Mouse (Mus musculus): ENCODE data around the gene Efnb2.
A peak's percentile ranks its signal among the peaks of the same experiment; 100 is the strongest.

Gene Efnb2

GRCm38 (mm10) chr8:8661103-8661758, at the start of gene Efnb2:
Gene Efnb2, minus strand, starts transcription at chr8:8661242.
- peak; percentile 91 for DNase-seq (ENCODE audit: low spot score)

GRCm38 (mm10) chr8:8704813-8705212, 43.8 kb upstream of the Efnb2 start:
- DNase-seq (ENCODE audit: low spot score): no peak

GRCm38 (mm10) chr8:8703668-8704067, 42.6 kb upstream of the Efnb2 start:
- no peak for DNase-seq (ENCODE audit: low spot score)

DNA sequence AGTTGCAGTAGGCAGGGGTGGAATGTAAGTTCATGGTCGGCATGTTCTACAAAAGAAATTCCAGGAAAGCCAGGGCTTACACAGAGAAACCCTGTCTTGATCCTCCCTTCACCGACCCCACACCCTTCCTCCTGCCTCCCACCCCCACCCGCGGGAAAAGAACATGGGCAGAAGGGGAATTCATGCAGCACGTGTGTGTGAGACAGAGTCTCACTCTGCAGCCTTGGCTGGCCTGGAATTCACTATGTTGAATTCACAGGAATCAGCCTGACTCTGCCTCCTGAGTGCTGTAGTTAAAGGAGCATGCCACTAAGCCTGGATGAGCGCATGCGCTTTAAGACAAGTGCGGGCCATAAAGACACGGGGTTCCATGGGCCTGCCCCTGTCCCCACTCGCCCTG, 39.8 kb upstream of the Efnb2 start:
- no peak for DNase-seq (ENCODE audit: low spot score)

GRCm38 (mm10) chr8:8700229-8700628, 39.2 kb upstream of the Efnb2 start:
- no peak for DNase-seq (ENCODE audit: low spot score)

DNA sequence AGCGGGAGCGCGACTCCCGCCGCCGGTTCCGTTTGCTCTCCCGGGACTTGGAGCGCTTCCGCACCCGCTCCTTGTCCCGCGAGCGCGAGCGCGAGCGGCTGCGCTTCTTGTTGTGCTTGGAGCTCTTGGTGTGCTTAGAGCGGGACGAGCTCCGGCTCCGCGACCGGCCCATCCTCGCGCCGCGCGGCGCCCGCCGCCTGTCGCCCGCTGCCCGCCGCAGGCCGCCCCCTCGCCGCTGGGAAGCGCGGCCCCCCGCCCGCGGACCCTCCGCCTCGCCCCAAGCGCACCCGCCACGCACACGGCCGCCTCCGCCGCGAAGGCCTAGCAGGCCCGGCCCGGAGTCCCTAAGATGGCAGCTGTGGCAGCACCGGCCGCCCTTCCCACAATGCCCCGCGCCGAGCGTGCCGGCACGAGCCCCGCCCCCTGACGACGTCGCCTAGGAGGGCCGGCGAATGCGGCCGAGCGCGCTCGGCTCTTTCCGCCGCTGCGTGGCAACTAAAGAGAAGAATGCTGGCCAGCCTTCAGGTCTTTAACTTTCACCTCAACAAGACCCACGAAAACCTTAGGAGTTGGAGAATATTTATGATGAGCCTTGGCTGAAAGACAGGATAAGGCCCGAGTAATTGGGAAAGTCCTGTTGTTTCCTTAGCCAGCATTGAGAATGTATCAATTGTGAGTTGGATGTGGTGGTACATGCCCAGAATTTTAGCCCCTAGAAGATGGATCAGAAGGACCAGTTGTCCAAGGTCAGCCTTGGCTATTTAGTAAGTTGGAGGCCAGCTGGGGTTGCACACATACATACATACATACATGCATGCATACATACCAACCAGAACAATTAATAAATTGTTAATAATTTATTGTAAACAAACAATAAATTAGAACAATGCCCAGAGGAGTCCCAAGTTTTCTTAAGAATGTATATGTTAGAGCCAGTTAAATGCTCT, 29.4 kb upstream of the Efnb2 start, which contains the start of gene Arglu1:
Gene Arglu1 (minus strand): TSS at position 376 of the 947 bp plus-strand sequence.
- peak; percentile 94 for DNase-seq (ENCODE audit: low spot score)

DNA sequence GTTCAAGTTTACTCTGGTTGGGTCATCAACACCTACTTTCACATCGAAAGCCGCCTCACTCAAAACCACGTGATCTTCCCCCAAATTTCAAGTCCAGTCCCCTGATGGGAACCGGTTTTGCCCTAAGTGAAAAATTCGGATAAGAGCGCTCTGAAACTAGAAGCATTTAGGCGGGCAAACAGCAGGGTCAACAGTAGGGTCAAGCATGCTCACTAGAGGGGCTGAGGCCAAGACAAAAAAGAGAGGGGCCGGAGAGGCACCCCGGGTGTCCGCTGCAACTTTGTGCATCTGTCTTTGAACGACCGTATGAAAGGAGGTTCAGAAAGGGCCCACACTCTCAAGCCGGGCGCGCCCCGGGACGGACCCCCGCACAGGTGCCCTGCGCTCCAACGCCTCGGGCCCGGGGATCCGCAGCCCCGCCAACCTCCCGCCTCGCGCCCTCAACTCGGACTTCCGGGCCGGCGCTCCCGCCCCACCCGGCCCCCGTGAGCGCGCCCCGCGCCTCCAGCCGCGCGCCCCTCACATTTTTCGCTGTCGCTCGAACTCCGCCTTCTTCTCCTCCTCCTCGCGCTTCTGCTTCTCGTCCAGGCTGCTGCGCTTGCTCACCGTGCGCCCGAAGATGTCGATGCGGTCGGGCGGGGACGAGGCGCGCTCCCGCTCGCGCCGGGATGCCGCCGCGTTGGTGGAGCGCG, 28.6 kb upstream of the Efnb2 start:
- peak; percentile 50 for DNase-seq (ENCODE audit: low spot score)

DNA sequence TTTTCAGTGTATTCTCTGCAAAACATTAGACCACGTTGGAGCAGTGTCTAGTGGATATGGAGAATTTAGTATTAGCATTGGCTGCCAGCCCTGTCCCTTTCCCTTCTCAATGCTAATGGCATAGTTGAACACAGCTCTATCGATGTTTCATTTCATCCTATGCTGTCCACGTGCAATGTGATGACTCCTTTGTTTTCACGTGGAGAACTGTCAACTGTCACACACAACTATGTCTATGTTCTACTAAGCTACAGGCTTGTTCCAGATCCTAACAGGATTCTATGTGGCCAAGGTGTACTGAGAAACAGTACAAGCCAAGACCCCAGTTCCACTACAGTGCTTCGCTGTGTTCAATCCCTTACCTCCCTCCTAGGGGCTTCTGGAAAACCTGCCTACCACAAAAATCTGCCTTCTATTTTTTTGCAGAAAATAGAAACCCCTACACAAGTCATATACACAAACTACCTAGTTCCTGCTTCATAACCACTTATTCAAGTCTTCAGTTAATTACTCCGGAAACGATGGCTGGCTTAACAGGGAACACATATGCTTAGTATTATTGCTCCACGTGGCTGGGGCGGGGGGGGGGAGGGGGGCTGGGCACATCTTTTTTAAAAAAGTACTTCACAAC, 27.9 kb upstream of the Efnb2 start:
- no peak for DNase-seq (ENCODE audit: low spot score)

DNA sequence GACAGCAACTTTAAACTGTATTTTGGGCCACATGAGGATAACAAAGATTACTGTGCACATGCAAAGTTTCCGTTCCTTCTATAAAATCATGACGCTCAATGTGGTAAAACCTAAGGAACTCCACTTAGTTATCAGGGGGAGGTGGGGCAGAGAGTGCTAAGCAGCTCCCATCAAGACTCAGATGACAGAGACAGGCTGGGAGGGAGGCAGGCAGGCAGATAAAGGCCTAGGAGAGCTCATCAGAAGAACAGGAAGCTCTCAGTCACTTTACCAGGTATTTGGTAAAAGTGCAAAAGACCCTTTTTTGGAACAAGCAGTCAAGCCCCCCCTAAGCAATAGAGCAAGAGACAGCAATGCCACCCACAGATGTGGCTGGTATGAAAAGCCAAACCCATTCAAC, 24.5 kb upstream of the Efnb2 start:
- DNase-seq (ENCODE audit: low spot score): no peak

DNA sequence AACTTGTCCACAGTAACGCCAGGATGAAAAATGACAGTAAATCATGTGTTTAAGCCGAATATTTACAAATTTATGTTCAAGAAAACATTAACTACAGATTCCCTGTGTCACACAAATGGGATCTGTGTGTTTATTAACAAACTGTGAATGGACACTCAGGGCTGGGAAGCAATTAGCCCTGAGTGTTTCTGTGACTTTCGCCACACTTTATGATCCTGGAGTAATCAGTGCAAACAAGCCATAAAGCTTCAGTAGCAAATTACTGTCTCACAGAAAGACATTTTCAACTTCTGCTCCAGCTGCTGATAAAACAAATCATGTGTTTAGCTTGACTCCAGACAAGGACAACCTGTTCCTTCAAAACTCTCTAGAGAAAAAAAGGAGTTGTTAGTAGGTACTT, 21.7 kb upstream of the Efnb2 start:
- DNase-seq (ENCODE audit: low spot score): no peak

- DNase-seq (ENCODE audit: low spot score): no peak
These were observed 17.2 kb upstream of the Efnb2 start for GRCm38 (mm10) chr8:8678236-8678635.

DNA sequence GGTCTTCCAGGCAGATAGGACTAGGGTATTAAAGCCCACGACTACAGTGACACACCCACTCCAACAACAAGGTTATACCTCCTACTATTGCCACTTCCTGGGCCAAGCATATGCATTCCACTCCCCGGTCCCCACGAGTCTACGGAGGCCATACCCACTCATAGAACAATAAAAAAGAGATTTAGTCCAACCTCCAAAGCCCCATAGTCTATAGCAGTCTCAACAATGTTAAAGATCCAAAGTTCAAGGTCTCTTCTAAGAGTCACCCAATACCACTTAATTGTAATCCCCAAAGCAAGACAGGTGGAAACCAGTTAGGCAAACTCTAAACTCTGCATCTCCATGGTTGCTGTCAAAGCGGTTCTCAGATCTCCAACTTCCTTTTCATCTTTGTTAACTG, 13.8 kb upstream of the Efnb2 start:
- no peak for DNase-seq (ENCODE audit: low spot score)

- DNase-seq (ENCODE audit: low spot score): peak; percentile 97
These were observed 707 bp upstream of the Efnb2 start for GRCm38 (mm10) chr8:8661759-8662138.

GRCm38 (mm10) chr8:8660307-8661098, 539 bp downstream of the Efnb2 start:
- DNase-seq (ENCODE audit: low spot score): peak; percentile 42

- peak; percentile 63 for DNase-seq (ENCODE audit: low spot score)
These were observed 1.3 kb downstream of the Efnb2 start for GRCm38 (mm10) chr8:8659503-8660306.

DNA sequence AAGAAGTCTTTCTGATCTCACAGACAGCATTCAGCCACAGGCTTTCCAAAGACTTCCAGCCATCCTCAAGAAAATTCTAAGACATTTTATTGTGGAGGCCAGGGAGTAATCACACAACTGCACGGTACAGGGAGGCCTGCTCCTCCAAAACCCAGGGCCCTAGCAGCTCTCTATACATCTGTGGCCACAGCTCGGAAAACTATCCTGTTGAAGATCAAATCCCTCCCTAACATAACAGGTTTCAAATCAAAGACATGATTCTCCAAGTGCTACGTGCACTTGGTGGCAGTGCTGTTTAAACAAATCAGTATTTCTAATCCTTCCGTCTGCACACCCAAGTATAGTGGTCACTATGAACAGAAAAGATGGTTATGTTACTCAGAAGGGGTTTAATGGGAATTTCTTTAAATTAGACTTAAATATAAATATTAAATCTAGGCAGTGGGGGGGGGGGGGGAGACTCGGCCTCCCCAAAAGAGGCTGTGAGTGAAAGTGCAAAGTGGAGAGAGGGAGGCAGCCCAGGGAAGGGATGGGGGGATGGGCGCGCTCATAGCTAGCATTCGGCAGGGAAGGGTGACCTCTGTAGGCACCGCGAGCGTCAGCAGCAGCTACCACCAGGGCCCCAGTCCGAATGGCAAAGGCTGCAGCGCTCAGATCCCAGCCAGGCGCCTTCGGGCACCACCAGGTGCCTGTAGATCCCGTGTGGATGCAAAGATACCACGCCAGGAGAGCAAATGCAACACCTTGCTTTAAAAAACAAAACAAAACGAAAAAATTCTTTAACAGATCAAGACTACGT, 2.4 kb downstream of the Efnb2 start:
- DNase-seq (ENCODE audit: low spot score): peak; percentile 87

DNA sequence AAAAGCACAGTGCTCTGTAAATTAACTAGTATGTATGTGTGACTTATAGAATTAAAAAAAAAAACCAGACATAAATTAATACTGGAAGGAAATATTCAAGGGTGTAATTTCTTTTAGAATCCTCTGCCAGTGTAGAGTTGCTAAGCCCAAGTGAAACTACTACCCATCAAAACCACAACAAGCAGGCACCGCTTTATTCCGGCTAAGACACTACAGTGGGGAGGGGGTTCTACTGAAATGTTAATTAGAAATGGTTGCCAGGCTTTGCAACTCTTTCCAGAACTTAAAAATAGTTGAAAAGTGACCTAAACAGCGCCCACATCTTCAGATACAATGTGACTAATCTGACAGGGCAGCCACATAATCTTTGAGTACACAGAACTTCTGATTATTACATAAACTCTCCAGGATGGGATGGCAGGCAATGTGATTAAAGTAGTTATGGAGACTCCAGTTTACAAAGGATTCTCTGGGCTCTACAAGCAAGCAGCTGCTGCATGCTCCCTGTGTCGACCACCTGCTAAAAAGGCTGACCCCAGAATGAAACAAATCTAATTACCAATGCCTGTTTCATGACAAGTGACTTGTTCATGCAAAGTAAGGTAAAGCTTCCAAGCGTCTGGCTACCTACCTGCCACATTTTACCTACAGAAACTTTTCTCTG, 3.2 kb downstream of the Efnb2 start:
- no peak for DNase-seq (ENCODE audit: low spot score)

DNA sequence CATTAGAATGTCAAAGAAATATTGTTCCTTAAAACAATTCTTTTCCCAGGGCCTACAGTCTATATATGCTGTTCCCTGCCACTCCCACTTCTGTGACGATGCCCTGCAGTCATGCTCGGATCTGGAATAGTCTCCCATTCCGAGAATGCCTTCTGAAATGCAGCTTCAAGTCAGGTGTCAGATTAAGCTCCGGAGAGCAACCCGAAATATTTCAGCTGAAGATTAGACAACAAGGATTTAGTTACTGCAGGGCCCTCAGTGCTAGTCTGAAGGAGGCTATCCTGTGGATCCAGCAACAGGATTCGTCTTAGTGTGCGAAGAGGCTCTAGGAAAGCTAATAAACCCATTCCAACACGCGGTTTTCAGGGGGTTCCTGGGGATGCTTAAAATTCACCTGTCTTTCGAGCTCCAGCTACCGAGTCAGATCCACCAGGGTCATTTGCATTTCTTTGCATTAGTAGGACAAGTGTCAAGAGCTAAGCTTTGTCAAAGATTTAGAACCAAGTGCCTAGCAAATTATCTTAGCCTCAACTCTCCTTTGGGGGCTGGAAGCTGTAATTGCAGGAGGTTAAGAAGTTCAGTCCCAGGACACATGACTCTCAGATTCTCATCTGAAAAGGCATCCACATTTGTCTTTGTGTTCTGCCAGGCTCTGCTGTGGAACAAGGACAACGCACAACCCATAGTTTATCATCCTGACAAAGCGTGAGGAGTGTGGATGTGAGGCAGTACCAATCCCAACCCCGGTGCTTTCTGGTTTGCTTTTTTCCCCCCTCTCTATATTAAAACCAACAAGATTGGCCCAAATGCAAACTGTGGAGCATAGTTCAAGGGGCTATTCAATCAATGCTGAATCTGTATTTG, 4.2 kb downstream of the Efnb2 start:
- no peak for DNase-seq (ENCODE audit: low spot score)

Data from adipocyte (in vitro differentiated cells).